Mouse (Mus musculus) layer of hippocampus, postnatal 25 days (tissue): Measurements from ENCODE around the gene Arl5c. TPM values are rescaled to one million over a fixed set of nuclear protein-coding genes. Genes with fewer than 3 reads are reported as not detected.
A peak's percentile ranks its signal among the peaks of the same experiment; 100 is the strongest.

Experiments
- DNase-seq, 2 experiments: peaks; one replicate each; pipeline ENCODE4 v3.0.0; 2022; ENCODE audit warnings: mixed read lengths in 2 of 2, low spot score in 1 of 2; ENCODE audit errors: extremely low spot score in 1 of 2
- total RNA-seq, 2 experiments: library from RNA; stranded (reverse); gene quantifications; 2 replicates each; pipeline ENCODE4 v1.2.3; 2021

The Arl5c gene
- total RNA-seq: 1 to 10 TPM in 1 of 2 experiments, under 1 TPM in 1; 0.71 to 1.2 TPM

- DNase-seq: no peak
Measured at GRCm38 (mm10) chr11:97995564-97996288, at the start of gene Arl5c. TSS of gene Arl5c (minus strand) at chr11:97996181.

DNA sequence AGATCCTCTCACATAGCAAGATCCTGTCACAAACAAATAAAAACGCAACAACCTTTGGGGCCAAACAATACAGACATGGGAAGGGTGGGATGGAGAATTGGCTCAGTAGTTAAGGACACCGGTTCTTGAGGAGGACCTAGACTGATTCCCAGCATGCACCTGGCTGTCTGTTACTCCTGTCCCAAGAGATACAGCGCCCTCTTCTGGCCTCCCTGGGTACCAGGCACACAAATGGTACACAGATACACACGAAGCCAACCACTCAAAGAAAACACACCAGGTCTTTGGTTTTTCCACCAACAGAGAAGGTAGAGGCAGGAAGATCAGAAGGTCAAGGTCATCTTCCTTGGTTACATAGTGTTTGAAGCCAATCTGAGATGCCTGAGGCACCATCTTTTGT lies 49.6 kb upstream of the Arl5c start:
- DNase-seq: no peak

DNA sequence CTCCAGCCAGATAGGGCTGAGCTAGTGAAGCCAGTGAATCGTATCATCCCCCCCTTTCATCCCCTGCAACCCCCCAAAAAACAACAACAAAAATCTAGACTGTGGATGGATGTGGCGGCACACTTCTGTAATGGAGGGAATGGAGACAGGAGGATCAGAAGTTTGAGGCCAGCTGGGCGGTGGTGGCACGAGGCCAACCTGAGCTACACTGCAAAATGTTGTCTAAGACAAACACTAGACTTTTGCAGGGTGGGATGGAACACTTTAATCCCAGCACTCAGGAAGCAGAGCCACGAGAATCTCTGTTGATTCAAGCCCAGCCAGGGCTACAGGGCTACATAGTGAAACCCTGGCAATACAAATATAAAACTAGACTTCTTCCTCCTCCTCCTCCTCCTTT lies 48.1 kb upstream of the Arl5c start:
- DNase-seq: no peak

DNA sequence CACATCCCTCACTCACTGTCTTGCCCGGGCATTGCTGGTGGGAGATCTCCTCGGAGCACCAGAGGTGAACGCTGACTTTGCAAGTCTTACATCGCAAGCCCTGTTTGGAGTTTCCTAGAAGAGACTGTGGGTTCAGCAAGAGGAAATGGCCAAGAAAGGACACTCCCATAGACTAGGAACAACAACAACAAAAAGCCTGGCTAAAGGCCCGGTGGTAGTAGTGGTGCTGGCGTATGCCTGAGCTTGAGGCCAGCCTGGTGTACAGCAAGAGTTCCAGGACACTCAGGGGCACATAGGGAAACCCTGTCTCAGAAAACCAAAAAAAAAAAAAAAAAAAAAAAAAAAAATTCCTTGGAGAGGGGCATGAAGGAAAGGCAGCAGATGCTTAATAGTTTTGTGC lies 46.8 kb upstream of the Arl5c start:
- no peak for DNase-seq

DNA sequence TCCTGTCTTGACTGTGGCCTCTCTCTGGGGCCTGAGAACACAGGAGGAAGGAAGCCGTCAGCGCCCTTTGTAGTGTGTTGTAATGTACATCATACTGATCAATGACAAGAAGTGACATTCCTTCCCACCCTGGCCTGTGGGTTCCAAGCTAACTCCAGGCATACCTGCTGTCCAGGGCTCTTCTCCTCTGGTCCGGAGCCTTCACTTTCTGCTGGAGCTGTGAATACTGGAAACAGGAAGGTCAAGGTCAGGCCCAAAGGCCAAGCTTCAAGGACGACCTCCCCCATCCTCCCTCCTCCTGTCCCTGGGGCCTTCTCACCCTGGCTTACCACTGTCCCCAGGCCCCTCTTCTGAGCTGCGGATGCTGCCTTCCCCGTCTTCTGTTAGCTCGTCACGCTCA lies 45.0 kb upstream of the Arl5c start:
- DNase-seq: no peak

DNA sequence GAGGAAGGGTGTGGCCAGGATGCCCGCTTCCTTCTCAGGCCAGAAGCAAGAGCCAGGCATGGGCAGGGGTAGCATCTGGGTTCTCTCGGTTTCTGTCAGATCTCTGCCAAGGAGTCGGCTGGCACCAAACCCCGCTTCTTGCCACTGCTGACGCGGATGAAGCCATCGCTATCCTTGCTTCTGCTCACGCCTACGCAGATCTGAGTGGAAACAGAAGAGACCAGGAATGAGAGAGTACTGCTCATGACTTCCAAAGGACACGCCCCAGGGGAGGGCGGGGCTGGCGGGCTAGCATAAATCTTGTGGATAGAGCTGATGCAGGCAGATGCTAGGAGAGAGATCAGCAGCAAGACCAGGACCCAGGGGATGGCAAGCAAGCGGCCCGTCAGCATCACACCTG lies 41.9 kb upstream of the Arl5c start:
- no peak for DNase-seq

- no peak for DNase-seq
Measured at GRCm38 (mm10) chr11:98035977-98036377, 40.0 kb upstream of the Arl5c start.

- DNase-seq: no peak
Measured at GRCm38 (mm10) chr11:98034840-98035239, 38.9 kb upstream of the Arl5c start.

DNA sequence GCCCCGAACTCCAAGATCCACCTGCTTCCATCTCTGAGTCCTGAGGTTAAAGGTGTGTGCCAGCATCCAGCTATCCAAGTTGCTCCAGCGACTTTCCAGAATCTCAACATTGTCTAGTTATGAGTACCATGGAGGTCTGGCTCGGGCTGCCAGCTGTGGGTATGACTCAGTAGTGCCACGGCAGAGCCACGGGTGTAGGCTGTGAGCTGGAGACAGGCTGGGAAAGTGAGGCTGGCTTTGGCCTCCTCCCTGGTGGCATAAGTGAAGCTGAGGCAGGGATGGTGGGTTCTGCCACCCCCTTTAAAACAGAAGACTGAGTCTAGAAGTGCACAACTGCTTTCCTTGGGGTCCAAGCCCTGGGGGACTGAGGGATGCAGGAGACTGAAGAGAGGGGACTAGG lies 38.1 kb upstream of the Arl5c start:
- DNase-seq: no peak

- peak; percentile 75 to 96 for DNase-seq
Measured at GRCm38 (mm10) chr11:98031443-98031770, 35.4 kb upstream of the Arl5c start.

- no peak for DNase-seq
Measured at GRCm38 (mm10) chr11:98030701-98031442, 34.9 kb upstream of the Arl5c start.

DNA sequence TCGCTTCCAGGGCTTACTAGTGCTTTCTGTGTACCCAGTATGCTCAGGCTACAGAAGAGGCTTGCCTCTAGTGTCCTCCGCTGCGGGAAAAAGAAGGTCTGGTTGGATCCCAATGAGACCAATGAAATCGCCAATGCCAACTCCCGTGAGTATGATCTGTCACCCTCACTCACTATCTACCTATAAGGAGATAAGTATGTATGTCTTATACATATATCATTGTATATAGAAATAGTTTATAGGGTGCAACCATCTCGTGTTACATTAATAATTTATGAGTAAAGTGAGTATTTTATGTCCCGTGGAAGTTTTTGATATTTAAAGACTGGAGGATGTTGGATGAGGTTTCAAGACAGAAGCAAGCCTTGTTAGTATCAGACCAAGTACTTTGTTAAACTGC lies 31.8 kb upstream of the Arl5c start:
- no peak for DNase-seq

- DNase-seq: no peak
Measured at GRCm38 (mm10) chr11:98027297-98027688, 31.3 kb upstream of the Arl5c start.

- peak; percentile 91 to 92 for DNase-seq
Measured at GRCm38 (mm10) chr11:98026570-98027296, 30.8 kb upstream of the Arl5c start, which contains the start of gene Rpl19. TSS of gene Rpl19 (plus strand) at chr11:98026710.

DNA sequence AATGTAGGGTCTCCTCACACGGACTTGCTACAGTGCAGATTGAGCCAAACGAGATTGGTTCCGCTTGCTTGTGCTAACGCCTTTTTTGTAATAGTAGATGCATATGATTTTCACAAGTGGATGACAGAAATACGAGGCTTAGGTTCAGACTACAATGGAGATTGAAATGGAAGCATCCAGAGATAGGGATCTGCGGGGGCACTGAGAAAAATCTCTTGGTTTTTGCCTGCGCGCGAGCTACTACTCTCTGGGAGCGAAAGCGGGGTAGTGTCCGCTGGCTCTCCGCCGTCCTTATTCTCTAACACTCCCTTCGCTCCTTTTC lies 30.2 kb upstream of the Arl5c start:
- no peak for DNase-seq

GRCm38 (mm10) chr11:98024516-98024915 lies 28.5 kb upstream of the Arl5c start:
- DNase-seq: no peak

GRCm38 (mm10) chr11:98022555-98023371 lies 26.8 kb upstream of the Arl5c start, which contains the start of gene Cacnb1:
TSS of gene Cacnb1 (minus strand) at chr11:98023034.
- DNase-seq: peak in 1 of 2 experiments; percentile 54

- DNase-seq: no peak
Measured at GRCm38 (mm10) chr11:98022253-98022554, 26.2 kb upstream of the Arl5c start.

DNA sequence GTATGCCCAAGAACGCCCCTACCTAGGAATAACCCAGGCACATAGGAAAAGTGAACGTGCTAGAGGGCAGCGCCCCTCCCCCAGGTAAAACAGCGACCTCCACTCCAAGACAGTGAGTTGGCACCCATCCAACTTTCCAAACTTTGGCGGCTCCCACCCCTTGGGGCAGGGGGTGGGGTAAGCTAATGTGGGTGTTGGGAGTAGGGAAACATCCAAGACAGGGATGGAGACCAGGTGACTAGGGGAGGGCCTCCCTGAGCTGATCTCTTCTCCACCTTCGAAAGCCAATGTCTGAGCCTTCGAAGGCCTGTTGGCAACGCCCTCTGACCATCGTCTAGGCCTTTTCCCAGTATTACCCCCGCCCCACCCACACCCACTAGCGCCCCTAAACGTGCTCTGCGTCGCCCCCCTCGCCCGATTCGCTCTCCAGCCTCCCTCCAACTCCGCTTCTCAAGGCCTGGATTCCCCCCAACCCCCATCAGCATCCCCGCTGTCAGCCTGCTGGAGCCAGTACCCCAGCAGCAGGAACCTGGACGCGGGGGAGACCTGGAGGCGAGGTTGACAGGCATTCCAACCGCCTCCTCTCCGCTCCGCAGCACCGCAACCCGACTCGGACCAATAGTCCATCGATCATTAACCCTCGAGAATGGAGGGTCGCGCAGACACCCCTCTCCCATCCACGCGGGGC lies 25.7 kb upstream of the Arl5c start:
- peak in 1 of 2 experiments; percentile 58 for DNase-seq

DNA sequence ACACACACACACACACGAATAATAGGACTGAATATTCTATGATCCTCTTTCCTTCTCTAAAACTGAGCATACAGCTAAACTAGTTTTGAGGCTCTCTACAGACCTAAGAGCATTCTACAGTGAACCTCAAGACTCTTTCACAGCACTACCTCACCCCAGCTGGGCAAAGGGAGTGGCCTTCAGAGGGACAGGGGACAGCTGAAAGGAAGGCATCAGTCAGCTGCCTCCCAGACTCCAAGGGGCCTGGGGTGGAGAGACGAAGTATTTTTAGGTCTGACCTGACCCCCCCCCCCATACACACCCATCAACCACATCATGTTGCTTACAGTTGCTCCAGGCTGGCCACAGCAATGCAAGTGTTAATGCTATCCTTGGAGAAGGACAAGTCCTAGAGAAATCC lies 25.1 kb upstream of the Arl5c start:
- DNase-seq: no peak
